ENCODE assay signal across 24 mouse cellular contexts in genomic region chr7:100847131-100847530, GRCm38 (mm10). TPM values are rescaled to one million over a fixed set of nuclear protein-coding genes. Genes with fewer than 3 reads are reported as not detected.
DNase-seq lines count a peak whose midpoint lies in the region; ATAC-seq and TF ChIP-seq lines count a peak whose summit lies in the region.
"Had no signal": no experiment of that assay in that cellular context is flagged by ENCODE, and none has a peak within 500 bp of the region (broad histone marks: within the 10 kb centered on the region; RNA-seq: fewer than 3 reads in every experiment).

No protein-coding gene starts in this region.

- peak overlapping the region; percentile 72; the same call in 1 of the 2 replicates for H3K9ac ChIP-seq in liver, embryonic 13.5 days
- H3K9ac ChIP-seq in liver, embryonic 11.5 days (ENCODE audit: low read depth, low read length), result no peak overlapping the region
- H3K9ac ChIP-seq in liver, embryonic 15.5 days, result no peak overlapping the region
- H3K9ac ChIP-seq: forebrain, embryonic 13.5 days; hindbrain, embryonic 15.5 days; kidney, embryonic 15.5 days; lung, embryonic 15.5 days had no signal

- peaks cover 74% of the 10 kb centered on the region for H3K4me1 ChIP-seq in liver, embryonic 13.5 days (replicated peaks)
- H3K4me1 ChIP-seq in liver, embryonic 11.5 days (replicated peaks; ENCODE audit: control insufficient read depth, insufficient read depth, low read length), result peaks cover 34% of the 10 kb centered on the region
- peaks cover 85% of the 10 kb centered on the region for H3K4me1 ChIP-seq in G1E (ENCODE audit: insufficient read depth, low read depth, low read length)
- H3K4me1 ChIP-seq in liver, embryonic 15.5 days (replicated peaks), result peaks cover 81% of the 10 kb centered on the region

- ATAC-seq in liver, embryonic 13.5 days (ENCODE audit: low read depth), result no peak
- ATAC-seq in liver, embryonic 11.5 days (replicated peaks; ENCODE audit: low FRiP score), result no peak
- no peak for ATAC-seq in G1E (ENCODE audit: extremely low read depth, insufficient number of reproducible peaks, low FRiP score, poor library complexity, severe bottlenecking)
- ATAC-seq in liver, embryonic 15.5 days (ENCODE audit: insufficient read depth), result no peak
- ATAC-seq: forebrain, embryonic 13.5 days; inflammation-experienced regulatory T-cells, adult 6 months had no signal

- TF ChIP-seq CTCF in gastrocnemius, adult 2 months (IDR thresholded peaks at IDR 0.05), result no peak
- no peak for TF ChIP-seq CTCF in G1E (IDR thresholded peaks at IDR 0.05; ENCODE audit: low read depth, low read length)
- no peak for TF ChIP-seq CTCF in layer of hippocampus, adult 2 months (conservative IDR thresholded peaks at IDR 0.05)

- no peak overlapping the region for H3K4me3 ChIP-seq in gastrocnemius, adult 2 months
- no peak overlapping the region for H3K4me3 ChIP-seq in liver, embryonic 13.5 days (replicated peaks)
- no peak overlapping the region for H3K4me3 ChIP-seq in liver, embryonic 11.5 days (ENCODE audit: low read depth, low read length)
- peak overlapping the region; percentile 34; the same call in 1 of the 2 replicates for H3K4me3 ChIP-seq in G1E (ENCODE audit: low read depth, low read length)
- H3K4me3 ChIP-seq in liver, embryonic 15.5 days (replicated peaks), result no peak overlapping the region
- no peak overlapping the region for H3K4me3 ChIP-seq in layer of hippocampus, adult 2 months
- H3K4me3 ChIP-seq: forebrain, embryonic 13.5 days; hindbrain, embryonic 10.5 days; hindbrain, embryonic 15.5 days; kidney, embryonic 15.5 days; lung, embryonic 15.5 days; midbrain, embryonic 13.5 days had no signal

- H3K4me2 ChIP-seq in liver, embryonic 13.5 days, result no peak overlapping the region
- H3K4me2 ChIP-seq in liver, embryonic 11.5 days, result no peak overlapping the region
- no peak overlapping the region for H3K4me2 ChIP-seq in liver, embryonic 15.5 days
- H3K4me2 ChIP-seq: forebrain, embryonic 13.5 days; heart, embryonic 11.5 days; hindbrain, embryonic 15.5 days; kidney, embryonic 15.5 days; lung, embryonic 15.5 days; midbrain, embryonic 13.5 days had no signal

- intact Hi-C loops in gastrocnemius, adult 2 months (cut with DNase I), result no loop called here

- H3K9me3 ChIP-seq in liver, embryonic 13.5 days (replicated peaks), result no peaks in the 10 kb centered on the region
- H3K9me3 ChIP-seq in liver, embryonic 11.5 days (ENCODE audit: control insufficient read depth, low read length), result no peaks in the 10 kb centered on the region
- H3K9me3 ChIP-seq in G1E (replicated peaks), result peaks cover 4% of the 10 kb centered on the region
- H3K9me3 ChIP-seq in liver, embryonic 15.5 days (replicated peaks), result no peaks in the 10 kb centered on the region
- H3K9me3 ChIP-seq: forebrain, embryonic 13.5 days; hindbrain, embryonic 10.5 days; hindbrain, embryonic 15.5 days; kidney, embryonic 15.5 days; lung, embryonic 15.5 days; midbrain, embryonic 13.5 days had no signal

- no peak overlapping the region for H3K27ac ChIP-seq in gastrocnemius, adult 2 months
- H3K27ac ChIP-seq in liver, embryonic 13.5 days, result peak overlapping the region; percentile 99
- no peak overlapping the region for H3K27ac ChIP-seq in liver, embryonic 11.5 days (ENCODE audit: low read depth, low read length)
- peak overlapping the region; percentile 99 for H3K27ac ChIP-seq in liver, embryonic 15.5 days (replicated peaks)
- H3K27ac ChIP-seq in layer of hippocampus, adult 2 months, result no peak overlapping the region
- H3K27ac ChIP-seq: forebrain, embryonic 13.5 days; hindbrain, embryonic 10.5 days; hindbrain, embryonic 15.5 days; kidney, embryonic 15.5 days; lung, embryonic 15.5 days; midbrain, embryonic 13.5 days had no signal

- no peaks in the 10 kb centered on the region for H3K27me3 ChIP-seq in liver, embryonic 13.5 days
- H3K27me3 ChIP-seq in liver, embryonic 11.5 days (replicated peaks; ENCODE audit: control insufficient read depth, insufficient read depth, low read length), result no peaks in the 10 kb centered on the region
- no peaks in the 10 kb centered on the region for H3K27me3 ChIP-seq in G1E (ENCODE audit: insufficient read depth, low read length)
- H3K27me3 ChIP-seq in liver, embryonic 15.5 days, result no peaks in the 10 kb centered on the region
- H3K27me3 ChIP-seq: forebrain, embryonic 13.5 days; hindbrain, embryonic 15.5 days; kidney, embryonic 15.5 days; lung, embryonic 15.5 days; midbrain, embryonic 13.5 days had no signal

- peak; percentile 13 for DNase-seq in gastrocnemius, adult 2 months
- DNase-seq in gastrocnemius, postnatal 25 days, result no peak
- DNase-seq in liver, embryonic 13.5 days, result no peak
- DNase-seq in liver, embryonic 11.5 days (ENCODE audit: low spot score), result no peak
- no peak for DNase-seq in G1E (ENCODE audit: low spot score)
- no peak for DNase-seq in layer of hippocampus, adult 2 months (ENCODE audit: low spot score in 2 of 2)
- DNase-seq: adrenal gland, postnatal 36 days; cerebellum, adult 8-10 months; cerebellum, postnatal 36 days; gastrocnemius, postnatal 14 days; heart, adult 18-20 months; kidney, adult 18-20 months; lung, postnatal 36 days; right cerebral cortex, postnatal 4 days; thymus, postnatal 4 days had no signal

- 84% methylated on average over 6 of the region's 6 CpGs for WGBS in liver, embryonic 13.5 days (ENCODE audit: insufficient replicate concordance)
- WGBS in liver, embryonic 11.5 days, result 91% methylated on average over 6 of the region's 6 CpGs
- WGBS in liver, embryonic 15.5 days (ENCODE audit: insufficient replicate concordance), result 93% methylated on average over 6 of the region's 6 CpGs

- peaks cover 73% of the 10 kb centered on the region for H3K36me3 ChIP-seq in liver, embryonic 13.5 days
- H3K36me3 ChIP-seq in liver, embryonic 11.5 days (ENCODE audit: control insufficient read depth, insufficient read depth, low read length), result peaks cover 14% of the 10 kb centered on the region
- H3K36me3 ChIP-seq in G1E (replicated peaks), result peaks cover 94% of the 10 kb centered on the region
- H3K36me3 ChIP-seq in liver, embryonic 15.5 days (replicated peaks), result peaks cover 77% of the 10 kb centered on the region
- H3K36me3 ChIP-seq: lung, embryonic 15.5 days had no signal

RNA-seq across cellular contexts. Expression of gene Relt, which starts 16.1 kb away (rescaled TPM):
- 10 to 100 TPM in 1 of 2 experiments, 1 to 10 TPM in 1; 9.5 to 19.8 TPM for total RNA-seq in gastrocnemius, adult 2 months (2021)
- 10 to 100 TPM; 11.3 to 13.4 TPM for total RNA-seq in gastrocnemius, postnatal 25 days (2021)
- polyA plus RNA-seq in liver, embryonic 13.5 days (2015; fragmentation: Nextera tagmentation; extraction: Ambion mirVana), result 15.3 and 16.7 TPM in 2 replicates
- 14.6 and 17.0 TPM in 2 replicates for polyA plus RNA-seq in liver, embryonic 11.5 days (2014; fragmentation: Nextera tagmentation; extraction: Ambion mirVana)
- total RNA-seq in G1E (2014; fragmentation: Nextera tagmentation) (15.4 and 21.5 TPM in 2 replicates), G1E (2017) (25.5 and 39.1 TPM in 2 replicates)
- 75.6 and 75.9 TPM in 2 replicates for polyA plus RNA-seq in G1E (2012)
- 17.4 and 21.4 TPM in 2 replicates for polyA plus RNA-seq in liver, embryonic 15.5 days (2015; fragmentation: Nextera tagmentation; extraction: Ambion mirVana)
- total RNA-seq in layer of hippocampus, adult 2 months (2021), result 10 to 100 TPM; 11.2 to 13.2 TPM

Comparison
In these comparisons a context has a peak if more than half of its experiments do, and no peak if none do; other contexts are left out.
1. H3K27ac ChIP-seq: peak in liver, embryonic 13.5 days (single experiment) and liver, embryonic 15.5 days (single experiment); none in gastrocnemius, adult 2 months (single experiment), liver, embryonic 11.5 days (single experiment) and layer of hippocampus, adult 2 months (single experiment).